Mouse (Mus musculus): ENCODE measurements at regions not wholly inside any gene's neighbourhood (a gene's known extent, or its start where the extent isn't known, plus 50 kb on each side); places are given as distances from the start of the nearest gene placed in this dataset.

DNA sequence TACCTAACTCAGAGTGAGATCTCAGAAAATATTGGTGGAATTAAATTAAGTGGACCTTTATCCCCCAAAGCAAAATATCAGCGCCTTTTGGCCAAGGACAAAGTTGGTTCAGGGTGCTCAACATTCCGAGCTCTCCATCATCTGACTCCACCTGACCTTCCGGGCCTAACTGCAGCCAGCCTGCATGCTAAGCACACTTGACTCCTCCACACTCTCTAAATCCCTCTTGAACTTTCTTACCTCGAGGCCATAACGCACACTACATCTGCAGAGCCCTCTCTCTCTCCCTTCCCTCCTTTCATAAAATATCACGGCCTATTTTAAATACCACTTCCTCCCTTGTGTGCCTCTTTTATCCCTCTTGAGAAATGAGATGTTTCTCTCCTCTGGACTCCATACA is 356.1 kb upstream of the Zfp462 start:
- ATAC-seq (replicated peaks; ENCODE audit: low read depth, poor library complexity, severe bottlenecking), result no peak

GRCm38 (mm10) chr4:54601671-54602512 is 343.0 kb upstream of the Zfp462 start:
- ATAC-seq (replicated peaks; ENCODE audit: low read depth, poor library complexity, severe bottlenecking), result no peak

GRCm38 (mm10) chr4:54602513-54603205 is 342.2 kb upstream of the Zfp462 start:
- ATAC-seq (replicated peaks; ENCODE audit: low read depth, poor library complexity, severe bottlenecking), result no peak

DNA sequence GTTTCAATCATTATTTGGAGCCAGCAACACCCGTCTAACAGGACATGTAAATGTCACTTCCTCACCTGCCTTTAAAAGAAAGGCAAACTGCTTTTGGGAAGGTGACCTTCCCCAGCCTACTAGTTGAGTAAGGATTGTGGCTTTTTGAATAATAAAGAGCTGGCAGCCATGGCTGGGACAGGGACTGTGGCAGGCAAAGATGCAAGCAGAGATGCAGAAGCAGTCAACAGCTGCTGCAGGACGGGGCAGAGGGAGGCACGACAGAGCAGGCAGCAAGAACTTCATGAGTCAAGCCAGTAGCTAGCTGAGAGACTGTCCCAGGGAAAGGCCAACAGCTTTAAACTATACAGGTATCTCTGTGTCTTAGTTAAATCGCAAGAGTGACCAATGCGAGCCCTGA is 334.7 kb upstream of the Zfp462 start:
- ATAC-seq (replicated peaks; ENCODE audit: low read depth, poor library complexity, severe bottlenecking), result no peak

- ATAC-seq (replicated peaks; ENCODE audit: low read depth, poor library complexity, severe bottlenecking), result no peak
These were observed 332.6 kb upstream of the Zfp462 start for GRCm38 (mm10) chr4:54611990-54612980.

DNA sequence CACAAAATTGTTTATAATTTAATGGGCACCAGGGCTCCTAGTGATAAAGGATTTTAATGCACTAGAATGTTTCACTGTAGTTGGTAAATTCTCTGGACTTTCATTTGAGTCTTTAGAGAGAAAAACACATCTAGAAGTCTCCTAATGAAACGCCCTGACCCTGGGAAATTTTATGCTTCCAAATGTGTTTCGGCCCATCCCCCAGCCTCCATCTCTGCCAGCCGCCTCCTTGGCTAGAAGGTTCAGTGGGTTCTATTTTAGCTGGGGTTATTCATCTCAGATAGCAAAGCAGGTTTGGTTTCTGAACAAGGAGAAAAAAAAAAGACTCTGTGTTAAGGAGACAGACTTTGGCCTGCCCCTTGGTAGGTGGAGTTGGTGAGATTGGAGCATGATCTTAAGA is 331.8 kb upstream of the Zfp462 start:
- ATAC-seq (replicated peaks; ENCODE audit: low read depth, poor library complexity, severe bottlenecking), result no peak

GRCm38 (mm10) chr4:54613611-54614010 is 331.2 kb upstream of the Zfp462 start:
- ATAC-seq (replicated peaks; ENCODE audit: low read depth, poor library complexity, severe bottlenecking), result no peak

- ATAC-seq (replicated peaks; ENCODE audit: low read depth, poor library complexity, severe bottlenecking), result no peak
These were observed 329.0 kb upstream of the Zfp462 start for GRCm38 (mm10) chr4:54615886-54616285.

GRCm38 (mm10) chr4:54624024-54624873 is 320.6 kb upstream of the Zfp462 start:
- ATAC-seq (replicated peaks; ENCODE audit: low read depth, poor library complexity, severe bottlenecking), result no peak

- no peak for ATAC-seq (replicated peaks; ENCODE audit: low read depth, poor library complexity, severe bottlenecking)
These were observed 307.7 kb upstream of the Zfp462 start for GRCm38 (mm10) chr4:54636986-54637641.

GRCm38 (mm10) chr4:54646033-54646432 is 298.8 kb upstream of the Zfp462 start:
- ATAC-seq (replicated peaks; ENCODE audit: low read depth, poor library complexity, severe bottlenecking), result no peak

DNA sequence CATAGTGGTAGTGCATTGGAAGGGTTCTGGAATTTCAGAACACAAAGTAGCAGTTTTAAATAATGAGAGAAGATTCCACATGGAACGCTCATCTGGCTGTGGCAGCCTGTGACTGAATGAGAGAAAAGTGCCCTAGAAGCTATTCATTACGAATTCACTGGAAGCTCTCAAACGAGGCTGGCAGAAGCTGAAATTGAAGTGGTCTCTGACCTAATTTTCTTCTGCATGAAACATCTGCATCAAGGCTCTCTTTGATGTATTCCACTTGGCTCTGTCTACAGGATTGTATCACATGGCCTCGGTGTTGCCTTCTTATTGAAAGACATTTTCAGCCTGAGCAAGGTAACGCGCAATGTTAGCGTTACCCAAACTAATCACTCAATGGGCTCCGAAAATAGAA is 298.4 kb upstream of the Zfp462 start:
- ATAC-seq (replicated peaks; ENCODE audit: low read depth, poor library complexity, severe bottlenecking), result no peak

DNA sequence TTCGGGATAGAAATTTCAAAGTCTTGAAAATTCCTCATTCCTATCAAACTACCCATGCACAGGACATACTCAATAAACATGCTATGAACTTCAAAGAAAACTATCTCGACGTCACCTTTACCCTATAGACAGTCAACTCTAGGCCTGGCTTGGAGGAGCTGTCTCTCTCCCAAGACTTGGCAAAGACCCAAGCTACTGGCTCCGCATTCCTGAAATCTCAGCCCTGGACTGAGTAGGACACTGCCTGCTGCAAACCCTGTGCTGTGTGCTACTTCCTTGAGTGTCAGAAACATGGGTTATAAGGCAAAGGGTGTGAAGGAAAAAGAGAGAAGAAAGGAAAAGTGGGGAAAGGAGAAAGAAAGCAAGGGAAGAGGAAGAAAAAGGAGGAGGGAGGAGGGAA is 296.6 kb upstream of the Zfp462 start:
- no peak for ATAC-seq (replicated peaks; ENCODE audit: low read depth, poor library complexity, severe bottlenecking)

DNA sequence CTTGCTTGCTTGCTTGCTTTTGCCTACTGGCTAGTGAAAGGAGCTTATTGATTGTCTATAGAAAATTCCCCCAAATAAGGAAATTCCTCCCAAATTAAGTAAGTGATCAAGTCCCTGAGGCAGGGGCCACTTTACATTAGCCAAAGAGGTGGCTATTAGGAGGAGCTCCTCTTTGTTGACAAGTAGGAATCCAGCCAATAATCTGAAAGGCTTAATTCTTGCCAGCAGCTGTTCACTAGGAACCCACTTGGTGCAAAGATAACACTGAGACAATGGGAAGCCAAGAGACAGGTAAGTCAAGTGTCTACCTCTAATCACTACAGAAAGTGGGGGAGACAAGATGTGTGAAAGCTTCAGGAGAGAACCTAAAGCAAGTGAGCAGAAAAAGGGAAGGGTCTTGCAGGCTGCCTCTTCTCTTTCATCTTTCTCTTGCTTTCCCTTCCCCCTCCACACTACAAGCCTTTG is 293.2 kb upstream of the Zfp462 start:
- no peak for ATAC-seq (replicated peaks; ENCODE audit: low read depth, poor library complexity, severe bottlenecking)

- ATAC-seq (replicated peaks; ENCODE audit: low read depth, poor library complexity, severe bottlenecking), result no peak
These were observed 292.5 kb upstream of the Zfp462 start for GRCm38 (mm10) chr4:54652111-54653021.

DNA sequence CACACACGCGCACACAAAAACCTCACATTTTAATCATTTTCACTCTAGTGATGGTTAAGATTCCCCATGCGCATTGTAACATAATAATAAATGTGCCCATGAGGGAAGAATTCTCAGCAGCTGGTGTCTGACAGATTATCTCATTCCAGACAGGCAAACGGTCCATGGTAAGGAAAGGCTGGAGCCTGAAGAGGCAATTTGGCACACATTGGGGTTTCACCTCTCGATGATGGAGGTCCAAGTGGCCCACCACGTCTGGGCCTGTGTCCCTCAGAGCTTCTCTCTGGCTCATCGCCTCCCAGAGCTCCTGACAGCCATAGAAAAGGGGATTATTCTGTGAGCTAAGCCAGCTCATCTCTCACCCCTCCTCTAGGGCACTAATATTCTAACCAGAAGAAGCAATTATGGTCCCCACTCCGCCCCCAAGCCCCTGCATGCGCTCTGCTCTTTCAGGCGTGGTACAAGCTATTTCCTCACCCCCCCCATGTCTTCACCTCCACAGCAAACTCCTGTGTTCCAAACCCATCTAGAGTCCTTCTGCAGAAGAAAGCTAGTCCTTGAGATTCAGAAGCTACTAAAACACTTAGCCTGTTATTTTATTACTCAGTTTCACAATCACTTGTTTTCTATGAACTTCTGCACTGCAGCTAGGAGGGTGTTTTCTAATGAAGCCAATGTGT is 291.6 kb upstream of the Zfp462 start:
- no peak for ATAC-seq (replicated peaks; ENCODE audit: low read depth, poor library complexity, severe bottlenecking)

Data from common myeloid progenitor, adult 5-6 weeks (primary cell).